8 mouse cellular contexts compared by ENCODE assay signal in genomic region chr5:131733324-131733660, GRCm38 (mm10).
A peak's percentile ranks its signal among the peaks of the same experiment; 100 is the strongest.
DNase-seq lines count a peak whose midpoint lies in the region; ATAC-seq and TF ChIP-seq lines count a peak whose summit lies in the region.

No protein-coding gene starts in this region.

- H3K4me1 ChIP-seq in kidney, adult 2 months (ENCODE audit: control insufficient read depth, insufficient read depth, low read length): peaks cover 4% of the 10 kb centered on the region; the same call in 1 of the 2 replicates
- peaks cover 22% of the 10 kb centered on the region for H3K4me1 ChIP-seq in heart, embryonic 12.5 days (replicated peaks)

- no peak for TF ChIP-seq CTCF in kidney, adult 2 months (conservative IDR thresholded peaks at IDR 0.05; ENCODE audit: insufficient read depth, insufficient read length, low read depth, low read length)

- no peak overlapping the region for H3K9ac ChIP-seq in heart, embryonic 12.5 days

- WGBS in kidney, adult 2 months: 24% methylated on average over 5 of the region's 5 CpGs
- 7% methylated on average over 5 of the region's 5 CpGs for WGBS in heart, embryonic 12.5 days

- H3K4me2 ChIP-seq in heart, embryonic 12.5 days: no peak overlapping the region

- ATAC-seq in granulocyte monocyte progenitor cell, adult 5-6 weeks (replicated peaks; ENCODE audit: poor library complexity, severe bottlenecking): no peak
- ATAC-seq in heart, embryonic 12.5 days (ENCODE audit: insufficient number of reproducible peaks, low FRiP score): no peak

- H3K27ac ChIP-seq in kidney, adult 2 months (ENCODE audit: insufficient read depth, low read depth, low read length): no peak overlapping the region
- no peak overlapping the region for H3K27ac ChIP-seq in heart, embryonic 12.5 days (ENCODE audit: poor library complexity, severe bottlenecking)

- peak; percentile 25 for DNase-seq in gastrocnemius, postnatal 25 days
- DNase-seq in gastrocnemius, adult 18-20 months (ENCODE audit: low spot score): no peak
- peak; percentile 68 for DNase-seq in adrenal gland, postnatal 10 days
- DNase-seq in kidney, adult 2 months: peak; percentile 87
- peak; percentile 54 for DNase-seq in mesoderm, embryonic 11.5 days (ENCODE audit: low read depth, low spot score)
- DNase-seq in spleen, postnatal 10 days (ENCODE audit: low spot score in 2 of 2): no peak

- no peaks in the 10 kb centered on the region for H3K36me3 ChIP-seq in kidney, adult 2 months (ENCODE audit: control insufficient read depth, insufficient read depth, low read length)
- no peaks in the 10 kb centered on the region for H3K36me3 ChIP-seq in heart, embryonic 12.5 days

- TF ChIP-seq POLR2A in kidney, adult 2 months (IDR thresholded peaks at IDR 0.05; ENCODE audit: low read depth, low read length): no peak

- no peaks in the 10 kb centered on the region for H3K9me3 ChIP-seq in heart, embryonic 12.5 days (replicated peaks)

- no peaks in the 10 kb centered on the region for H3K27me3 ChIP-seq in kidney, adult 2 months (replicated peaks; ENCODE audit: control insufficient read depth, insufficient read depth, low read length)
- no peaks in the 10 kb centered on the region for H3K27me3 ChIP-seq in heart, embryonic 12.5 days (replicated peaks)

- no peak overlapping the region for H3K4me3 ChIP-seq in kidney, adult 2 months (ENCODE audit: insufficient read depth, low read depth, low read length)
- no peak overlapping the region for H3K4me3 ChIP-seq in heart, embryonic 12.5 days

Comparison
In these comparisons a context has a peak if more than half of its experiments do, and no peak if none do; other contexts are left out.
1. DNase-seq: peak in gastrocnemius, postnatal 25 days (single experiment), adrenal gland, postnatal 10 days (single experiment), kidney, adult 2 months (single experiment) and mesoderm, embryonic 11.5 days (single experiment); none in gastrocnemius, adult 18-20 months (single experiment) and spleen, postnatal 10 days (0 of 2).